ENCODE assay signal across 8 mouse cellular contexts in genomic region chr1:163403498-163404126, GRCm38 (mm10). TPM values are rescaled to one million over a fixed set of nuclear protein-coding genes. Genes with fewer than 3 reads are reported as not detected.
DNase-seq lines count a peak whose midpoint lies in the region; ATAC-seq and TF ChIP-seq lines count a peak whose summit lies in the region.

TSS of gene Gorab (minus strand) at chr1:163403669.

- DNase-seq in c-Kit-positive CD71-positive TER-119-positive erythroid progenitor cells, embryonic 14.5 days (ENCODE audit: low spot score) = peak; percentile 90
- peak; percentile 92 for DNase-seq in heart, postnatal 0 days (ENCODE audit: low spot score)
- DNase-seq in kidney, postnatal 4 days = peak; percentile 94 to 96

- no peaks in the 10 kb centered on the region for H3K9me3 ChIP-seq in E14TG2a.4 (ENCODE audit: low read length)
- no peaks in the 10 kb centered on the region for H3K9me3 ChIP-seq in forebrain, embryonic 12.5 days
- H3K9me3 ChIP-seq in heart, postnatal 0 days (replicated peaks; ENCODE audit: control insufficient read depth, low read length) = no peaks in the 10 kb centered on the region
- no peaks in the 10 kb centered on the region for H3K9me3 ChIP-seq in liver, embryonic 16.5 days (replicated peaks; ENCODE audit: control insufficient read depth, low read length)
- no peaks in the 10 kb centered on the region for H3K9me3 ChIP-seq in neural tube, embryonic 13.5 days

- TF ChIP-seq POLR2A in testis, adult 2 months (IDR thresholded peaks at IDR 0.05; ENCODE audit: control insufficient read depth, low read depth, low read length) = peak; percentile 27; the same call in 1 of the 2 replicates

- TF ChIP-seq CTCF in E14TG2a.4 (conservative IDR thresholded peaks at IDR 0.05; ENCODE audit: low read length) = no peak
- no peak for TF ChIP-seq CTCF in heart, postnatal 0 days (IDR thresholded peaks at IDR 0.05; ENCODE audit: low read depth)
- no peak for TF ChIP-seq CTCF in testis, adult 2 months (IDR thresholded peaks at IDR 0.05; ENCODE audit: control insufficient read depth, insufficient read depth, insufficient replicate concordance, low read depth, low read length)

- H3K4me3 ChIP-seq in E14TG2a.4 (replicated peaks; ENCODE audit: low read length) = peak within 1 kb of the TSS; percentile 91
- peak within 1 kb of the TSS; percentile 72 for H3K4me3 ChIP-seq in forebrain, embryonic 12.5 days (replicated peaks)
- peak within 1 kb of the TSS; percentile 67 for H3K4me3 ChIP-seq in heart, postnatal 0 days (ENCODE audit: low read depth, low read length)
- peak within 1 kb of the TSS; percentile 73 for H3K4me3 ChIP-seq in liver, embryonic 16.5 days (ENCODE audit: low read depth, low read length)
- peak within 1 kb of the TSS; percentile 66 for H3K4me3 ChIP-seq in neural tube, embryonic 13.5 days
- H3K4me3 ChIP-seq in testis, adult 2 months (ENCODE audit: control insufficient read depth, low read depth, low read length) = peak within 1 kb of the TSS; percentile 99

- no peaks in the 10 kb centered on the region for H3K36me3 ChIP-seq in E14TG2a.4 (ENCODE audit: insufficient read depth, low read length)
- H3K36me3 ChIP-seq in forebrain, embryonic 12.5 days (replicated peaks) = no peaks in the 10 kb centered on the region
- no peaks in the 10 kb centered on the region for H3K36me3 ChIP-seq in heart, postnatal 0 days (replicated peaks; ENCODE audit: control insufficient read depth, insufficient read depth, low read length)
- H3K36me3 ChIP-seq in liver, embryonic 16.5 days (ENCODE audit: control insufficient read depth, insufficient read depth) = no peaks in the 10 kb centered on the region
- H3K36me3 ChIP-seq in neural tube, embryonic 13.5 days = no peaks in the 10 kb centered on the region
- H3K36me3 ChIP-seq in testis, adult 2 months (ENCODE audit: control insufficient read depth, insufficient read depth, low read length) = no peaks in the 10 kb centered on the region

- H3K9ac ChIP-seq in forebrain, embryonic 12.5 days = peak within 1 kb of the TSS; percentile 75
- peak within 1 kb of the TSS; percentile 78 for H3K9ac ChIP-seq in heart, postnatal 0 days (replicated peaks; ENCODE audit: low read depth, low read length)
- H3K9ac ChIP-seq in liver, embryonic 16.5 days (ENCODE audit: low read depth, low read length) = peak within 1 kb of the TSS; percentile 68
- peak within 1 kb of the TSS; percentile 82 for H3K9ac ChIP-seq in neural tube, embryonic 13.5 days

- peak; percentile 100 for ATAC-seq in forebrain, embryonic 12.5 days (ENCODE audit: low FRiP score)
- ATAC-seq in heart, postnatal 0 days (ENCODE audit: insufficient read depth, low read depth) = peak; percentile 100
- ATAC-seq in liver, embryonic 16.5 days (ENCODE audit: low read depth) = peak; percentile 100
- ATAC-seq in neural tube, embryonic 13.5 days (ENCODE audit: low read depth) = peak; percentile 100

- WGBS in forebrain, embryonic 12.5 days = 1% methylated on average over 28 of the region's 28 CpGs
- WGBS in heart, postnatal 0 days = under 1% methylated on average over 28 of the region's 28 CpGs
- WGBS in liver, embryonic 16.5 days (ENCODE audit: insufficient replicate concordance) = under 1% methylated on average over 28 of the region's 28 CpGs
- under 1% methylated on average over 28 of the region's 28 CpGs for WGBS in neural tube, embryonic 13.5 days

- H3K27ac ChIP-seq in forebrain, embryonic 12.5 days = peak within 1 kb of the TSS; percentile 74
- peak within 1 kb of the TSS; percentile 85 for H3K27ac ChIP-seq in heart, postnatal 0 days (ENCODE audit: low read depth)
- peak within 1 kb of the TSS; percentile 63 for H3K27ac ChIP-seq in liver, embryonic 16.5 days (ENCODE audit: low read length)
- H3K27ac ChIP-seq in neural tube, embryonic 13.5 days (replicated peaks) = peak within 1 kb of the TSS; percentile 78
- peak within 1 kb of the TSS; percentile 100 for H3K27ac ChIP-seq in testis, adult 2 months (ENCODE audit: control insufficient read depth, insufficient read depth, low read depth, low read length)

- H3K4me2 ChIP-seq in forebrain, embryonic 12.5 days = peak within 1 kb of the TSS; percentile 54
- peak within 1 kb of the TSS; percentile 77 for H3K4me2 ChIP-seq in heart, postnatal 0 days (ENCODE audit: low read depth, low read length)
- H3K4me2 ChIP-seq in liver, embryonic 16.5 days (ENCODE audit: low read depth, low read length) = peak within 1 kb of the TSS; percentile 79
- peak within 1 kb of the TSS; percentile 74 for H3K4me2 ChIP-seq in neural tube, embryonic 13.5 days

- no peaks in the 10 kb centered on the region for H3K27me3 ChIP-seq in E14TG2a.4 (ENCODE audit: insufficient read depth, low read length)
- no peaks in the 10 kb centered on the region for H3K27me3 ChIP-seq in forebrain, embryonic 12.5 days
- no peaks in the 10 kb centered on the region for H3K27me3 ChIP-seq in heart, postnatal 0 days (ENCODE audit: control insufficient read depth, insufficient read depth, low read length)
- H3K27me3 ChIP-seq in liver, embryonic 16.5 days (ENCODE audit: control insufficient read depth, insufficient read depth, low read depth, low read length) = no peaks in the 10 kb centered on the region
- peaks cover 13% of the 10 kb centered on the region for H3K27me3 ChIP-seq in neural tube, embryonic 13.5 days
- H3K27me3 ChIP-seq in testis, adult 2 months (ENCODE audit: control insufficient read depth, insufficient read depth, low read length) = no peaks in the 10 kb centered on the region

- H3K4me1 ChIP-seq in E14TG2a.4 (replicated peaks; ENCODE audit: low read depth, low read length) = peaks cover 12% of the 10 kb centered on the region
- peaks cover 13% of the 10 kb centered on the region for H3K4me1 ChIP-seq in forebrain, embryonic 12.5 days
- H3K4me1 ChIP-seq in heart, postnatal 0 days (ENCODE audit: control insufficient read depth, insufficient read depth) = peaks cover 9% of the 10 kb centered on the region
- peaks cover 13% of the 10 kb centered on the region for H3K4me1 ChIP-seq in liver, embryonic 16.5 days (ENCODE audit: control insufficient read depth, low read depth, low read length)
- H3K4me1 ChIP-seq in neural tube, embryonic 13.5 days (replicated peaks) = peaks cover 21% of the 10 kb centered on the region
- peaks cover 3% of the 10 kb centered on the region; the same call in 1 of the 2 replicates for H3K4me1 ChIP-seq in testis, adult 2 months (ENCODE audit: control insufficient read depth, insufficient read depth, low read length)

- TF ChIP-seq EP300 in heart, postnatal 0 days (IDR thresholded peaks at IDR 0.05; ENCODE audit: low read depth) = peak; percentile 87; the same call in 1 of the 2 replicates

RNA-seq across cellular contexts. Expression of gene Gorab, which starts in this region (rescaled TPM):
- 29.3 and 29.8 TPM in 2 replicates for polyA plus RNA-seq in forebrain, embryonic 12.5 days (2016; fragmentation: Nextera tagmentation; extraction: Ambion mirVana)
- 5.1 and 7.8 TPM in 2 replicates for total RNA-seq in heart, postnatal 0 days (2014; rRNA removed; ENCODE audit: low replicate concordance)
- polyA plus RNA-seq in heart, postnatal 0 days (2015; fragmentation: Nextera tagmentation; extraction: Ambion mirVana) = 5.0 and 5.8 TPM in 2 replicates
- polyA plus RNA-seq in liver, embryonic 16.5 days (2015; fragmentation: Nextera tagmentation; extraction: Ambion mirVana) = 4.0 and 4.3 TPM in 2 replicates
- polyA plus RNA-seq in neural tube, embryonic 13.5 days (2015; fragmentation: Nextera tagmentation; extraction: Ambion mirVana) = 21.5 and 22.0 TPM in 2 replicates
- polyA plus RNA-seq in testis, adult 2 months (2012; rRNA removed) = 1.4 and 2.6 TPM in 2 replicates

Comparison
In these comparisons a context has a peak if more than half of its experiments do, and no peak if none do; other contexts are left out.
1. Peak in every context shown above with its lines: DNase-seq, ATAC-seq, H3K4me3 ChIP-seq and H3K27ac ChIP-seq.